Mouse (Mus musculus): ENCODE measurements around the gene Cldn10. TPM values are rescaled to one million over a fixed set of nuclear protein-coding genes. Genes with fewer than 3 reads are reported as not detected.
A peak's percentile ranks its signal among the peaks of the same experiment; 100 is the strongest.

Cldn10 gene
- total RNA-seq (2014; rRNA removed): 0.09 and 0.13 TPM in 2 replicates
- polyA plus RNA-seq (2012; rRNA removed): not detected in 2 replicates

- Histone ChIP-seq H3K79me2 (ENCODE audit: control insufficient read depth, insufficient read depth, low read length) (no peaks in the 10 kb centered on the region), H3K4me3 (ENCODE audit: insufficient read depth, low read depth, low read length) (no peak within 1 kb of the TSS), H3K36me3 (ENCODE audit: control insufficient read depth, insufficient read depth, low read length) (no peaks in the 10 kb centered on the region), H3K27me3 (ENCODE audit: control insufficient read depth, insufficient read depth, low read length) (no peaks in the 10 kb centered on the region; the same call in 1 of the 2 replicates), H3K27ac (replicated peaks; ENCODE audit: insufficient read depth, low read depth, low read length) (no peak within 1 kb of the TSS), H3K9ac (ENCODE audit: low read depth, low read length) (no peak within 1 kb of the TSS), H3K4me1 (ENCODE audit: control insufficient read depth, insufficient read depth, low read length) (no peaks in the 10 kb centered on the region; the same call in 1 of the 2 replicates)
- 49% methylated on average over 4 of the region's 4 CpGs for WGBS
- peak; percentile 41 for DNase-seq (ENCODE audit: extremely low read depth, low read depth, low spot score)
- TF ChIP-seq POLR2A (IDR thresholded peaks at IDR 0.05; ENCODE audit: extremely low read depth, insufficient read depth, low read length) (no peak), CTCF (IDR thresholded peaks at IDR 0.05; ENCODE audit: low read depth, low read length) (no peak)
Measured at GRCm38 (mm10) chr14:118787621-118788020, at the start of gene Cldn10. Gene Cldn10, plus strand, starts transcription at chr14:118787908.

GRCm38 (mm10) chr14:118741780-118742179, 45.9 kb upstream of the Cldn10 start:
- Histone ChIP-seq H3K9ac (ENCODE audit: low read depth, low read length) (no peak overlapping the region), H3K36me3 (ENCODE audit: control insufficient read depth, insufficient read depth, low read length) (no peaks in the 10 kb centered on the region), H3K4me3 (ENCODE audit: insufficient read depth, low read depth, low read length) (no peak overlapping the region), H3K79me2 (ENCODE audit: control insufficient read depth, insufficient read depth, low read length) (no peaks in the 10 kb centered on the region), H3K27me3 (ENCODE audit: control insufficient read depth, insufficient read depth, low read length) (no peaks in the 10 kb centered on the region; the same call in 1 of the 2 replicates), H3K4me1 (ENCODE audit: control insufficient read depth, insufficient read depth, low read length) (no peaks in the 10 kb centered on the region), H3K27ac (replicated peaks; ENCODE audit: insufficient read depth, low read depth, low read length) (no peak overlapping the region)
- DNase-seq (ENCODE audit: extremely low read depth, low read depth, low spot score): peak; percentile 20
- TF ChIP-seq POLR2A (IDR thresholded peaks at IDR 0.05; ENCODE audit: extremely low read depth, insufficient read depth, low read length) (no peak), CTCF (IDR thresholded peaks at IDR 0.05; ENCODE audit: low read depth, low read length) (no peak)

GRCm38 (mm10) chr14:118742862-118743261, 44.8 kb upstream of the Cldn10 start:
- H3K9ac ChIP-seq (ENCODE audit: low read depth, low read length): no peak overlapping the region
- DNase-seq (ENCODE audit: extremely low read depth, low read depth, low spot score): no peak
- WGBS: 81% methylated on average over 5 of the region's 5 CpGs
- H3K79me2 ChIP-seq (ENCODE audit: control insufficient read depth, insufficient read depth, low read length): no peaks in the 10 kb centered on the region
- H3K4me1 ChIP-seq (ENCODE audit: control insufficient read depth, insufficient read depth, low read length): no peaks in the 10 kb centered on the region
- no peak overlapping the region for H3K4me3 ChIP-seq (ENCODE audit: insufficient read depth, low read depth, low read length)
- H3K27me3 ChIP-seq (ENCODE audit: control insufficient read depth, insufficient read depth, low read length): no peaks in the 10 kb centered on the region; the same call in 1 of the 2 replicates
- H3K27ac ChIP-seq (replicated peaks; ENCODE audit: insufficient read depth, low read depth, low read length): no peak overlapping the region
- no peaks in the 10 kb centered on the region for H3K36me3 ChIP-seq (ENCODE audit: control insufficient read depth, insufficient read depth, low read length)
- no peak for TF ChIP-seq POLR2A (IDR thresholded peaks at IDR 0.05; ENCODE audit: extremely low read depth, insufficient read depth, low read length)
- TF ChIP-seq CTCF (IDR thresholded peaks at IDR 0.05; ENCODE audit: low read depth, low read length): no peak

GRCm38 (mm10) chr14:118749068-118749467, 38.6 kb upstream of the Cldn10 start:
- H3K36me3 ChIP-seq (ENCODE audit: control insufficient read depth, insufficient read depth, low read length): no peaks in the 10 kb centered on the region
- DNase-seq (ENCODE audit: extremely low read depth, low read depth, low spot score): no peak
- H3K9ac ChIP-seq (ENCODE audit: low read depth, low read length): no peak overlapping the region
- H3K4me1 ChIP-seq (ENCODE audit: control insufficient read depth, insufficient read depth, low read length): no peaks in the 10 kb centered on the region
- TF ChIP-seq CTCF (IDR thresholded peaks at IDR 0.05; ENCODE audit: low read depth, low read length) (no peak), POLR2A (IDR thresholded peaks at IDR 0.05; ENCODE audit: extremely low read depth, insufficient read depth, low read length) (no peak)
- H3K27ac ChIP-seq (replicated peaks; ENCODE audit: insufficient read depth, low read depth, low read length): no peak overlapping the region
- H3K4me3 ChIP-seq (ENCODE audit: insufficient read depth, low read depth, low read length): no peak overlapping the region
- peaks cover 4% of the 10 kb centered on the region for H3K27me3 ChIP-seq (ENCODE audit: control insufficient read depth, insufficient read depth, low read length)
- no peaks in the 10 kb centered on the region for H3K79me2 ChIP-seq (ENCODE audit: control insufficient read depth, insufficient read depth, low read length)
- 56% methylated on average over 2 of the region's 2 CpGs for WGBS

- no peak overlapping the region for H3K9ac ChIP-seq (ENCODE audit: low read depth, low read length)
- H3K36me3 ChIP-seq (ENCODE audit: control insufficient read depth, insufficient read depth, low read length): no peaks in the 10 kb centered on the region
- no peak for DNase-seq (ENCODE audit: extremely low read depth, low read depth, low spot score)
- no peaks in the 10 kb centered on the region for H3K4me1 ChIP-seq (ENCODE audit: control insufficient read depth, insufficient read depth, low read length)
- H3K27me3 ChIP-seq (ENCODE audit: control insufficient read depth, insufficient read depth, low read length): peaks cover 4% of the 10 kb centered on the region
- H3K79me2 ChIP-seq (ENCODE audit: control insufficient read depth, insufficient read depth, low read length): no peaks in the 10 kb centered on the region
- TF ChIP-seq POLR2A (IDR thresholded peaks at IDR 0.05; ENCODE audit: extremely low read depth, insufficient read depth, low read length) (no peak), CTCF (IDR thresholded peaks at IDR 0.05; ENCODE audit: low read depth, low read length) (no peak)
- WGBS: 73% methylated on average over 4 of the region's 4 CpGs
- H3K4me3 ChIP-seq (ENCODE audit: insufficient read depth, low read depth, low read length): no peak overlapping the region
- H3K27ac ChIP-seq (replicated peaks; ENCODE audit: insufficient read depth, low read depth, low read length): no peak overlapping the region
Measured at GRCm38 (mm10) chr14:118749715-118750114, 38.0 kb upstream of the Cldn10 start.

GRCm38 (mm10) chr14:118750505-118751192, 37.1 kb upstream of the Cldn10 start:
- whole genome bisulfite sequencing: 82% methylated on average over 6 of the region's 6 CpGs
- H3K4me3 ChIP-seq (ENCODE audit: insufficient read depth, low read depth, low read length): no peak overlapping the region
- H3K4me1 ChIP-seq (ENCODE audit: control insufficient read depth, insufficient read depth, low read length): no peaks in the 10 kb centered on the region
- H3K27me3 ChIP-seq (ENCODE audit: control insufficient read depth, insufficient read depth, low read length): peaks cover 4% of the 10 kb centered on the region
- H3K36me3 ChIP-seq (ENCODE audit: control insufficient read depth, insufficient read depth, low read length): no peaks in the 10 kb centered on the region
- H3K9ac ChIP-seq (ENCODE audit: low read depth, low read length): no peak overlapping the region
- no peaks in the 10 kb centered on the region for H3K79me2 ChIP-seq (ENCODE audit: control insufficient read depth, insufficient read depth, low read length)
- H3K27ac ChIP-seq (replicated peaks; ENCODE audit: insufficient read depth, low read depth, low read length): no peak overlapping the region
- TF ChIP-seq POLR2A (IDR thresholded peaks at IDR 0.05; ENCODE audit: extremely low read depth, insufficient read depth, low read length): no peak
- TF ChIP-seq CTCF (IDR thresholded peaks at IDR 0.05; ENCODE audit: low read depth, low read length): no peak
- DNase-seq (ENCODE audit: extremely low read depth, low read depth, low spot score): no peak

All from liver, adult 2 months (tissue).